Mouse (Mus musculus) left cerebral cortex, postnatal 4 days (tissue): Measurements from ENCODE around the gene Tenm4. TPM values are rescaled to one million over a fixed set of nuclear protein-coding genes. Genes with fewer than 3 reads are reported as not detected.

Experiments
- DNase-seq: peaks from one replicate; pipeline ENCODE4 v3.0.0-alpha.2; 2022
- intact Hi-C: fragments of 180-260 bp; cut with DNase I; formaldehyde crosslinking; loops from one replicate; pipeline ENCODE4 v1.15.1; 2025
- total RNA-seq, 2 experiments: library from RNA; stranded (reverse); gene quantifications; 2 replicates each; pipeline ENCODE4 v1.2.3; 2021

Gene Tenm4
- total RNA-seq = 100 to 1,000 TPM in 1 of 2 experiments, 10 to 100 TPM in 1; 98.0 to 123 TPM

- intact Hi-C loops = no loop called here
- no peak for DNase-seq
These were observed at the start of gene Tenm4 for GRCm38 (mm10) chr7:96170924-96171595. Tenm4 (plus strand) TSS chr7:96171246.

DNA sequence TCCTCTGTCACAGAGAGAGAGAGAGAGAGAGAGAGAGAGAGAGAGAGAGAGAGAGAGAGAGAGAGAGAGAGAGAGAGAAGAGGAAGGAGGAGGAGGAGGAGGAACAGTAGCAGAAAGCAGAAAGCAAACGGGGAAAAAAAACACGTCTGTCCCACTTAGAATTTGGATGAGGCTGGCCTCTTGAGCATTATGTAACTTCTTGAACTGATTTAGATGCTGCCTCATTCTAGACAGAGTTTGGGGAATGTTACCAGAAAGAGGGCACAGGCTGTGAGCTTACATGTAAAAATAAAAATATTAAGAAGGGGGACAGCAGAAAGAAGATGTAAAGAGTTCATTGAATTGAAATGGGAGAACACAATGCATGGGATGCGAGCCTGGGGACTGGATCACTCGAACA is 40.3 kb upstream of the Tenm4 start:
- DNase-seq = no peak
- intact Hi-C loops = no loop called here

DNA sequence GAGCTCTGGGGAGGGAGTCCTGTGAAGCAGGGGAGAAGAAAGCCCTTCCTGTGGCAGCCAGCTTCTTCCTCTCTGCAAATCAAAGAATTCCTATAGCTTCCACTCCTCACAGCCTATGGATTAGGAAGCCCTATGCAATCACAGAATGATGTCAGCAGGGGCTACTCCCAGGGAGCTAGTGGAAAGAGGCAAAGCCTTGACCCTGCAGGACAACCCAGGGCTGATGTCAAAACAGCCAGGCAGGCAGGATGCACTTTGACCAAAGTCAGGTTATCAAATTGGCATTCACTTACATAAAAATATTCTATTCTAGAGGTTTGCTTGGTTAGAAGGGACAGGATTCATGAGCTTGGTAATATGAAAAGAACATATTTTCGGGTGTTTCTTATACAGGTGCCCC is 39.9 kb upstream of the Tenm4 start:
- intact Hi-C loops = no loop called here
- DNase-seq = no peak

DNA sequence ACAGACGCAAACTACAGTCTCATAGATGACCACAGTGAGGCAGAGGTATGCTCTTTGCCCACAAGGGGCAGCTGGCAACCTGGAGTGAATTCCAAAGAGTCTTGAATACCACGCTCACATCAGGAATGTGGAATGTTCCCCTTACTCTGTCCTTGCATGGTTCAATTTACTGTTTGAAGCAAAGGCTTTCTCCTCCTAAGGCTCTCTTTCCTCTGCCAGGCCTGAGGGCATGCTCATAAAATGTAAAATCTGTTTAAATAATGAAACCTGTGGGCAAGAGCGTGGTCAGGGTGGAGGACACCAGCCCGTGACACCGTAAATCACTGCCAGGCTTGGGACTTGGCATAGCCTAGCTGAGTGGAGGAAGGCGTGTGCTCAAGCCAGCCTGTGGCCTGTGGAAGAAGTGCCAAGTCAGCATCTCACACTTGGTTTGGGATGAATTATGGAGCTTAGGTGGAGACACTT is 34.5 kb upstream of the Tenm4 start:
- intact Hi-C loops = no loop called here
- DNase-seq = no peak

GRCm38 (mm10) chr7:96141876-96142275 is 29.2 kb upstream of the Tenm4 start:
- no peak for DNase-seq
- intact Hi-C loops = no loop called here

DNA sequence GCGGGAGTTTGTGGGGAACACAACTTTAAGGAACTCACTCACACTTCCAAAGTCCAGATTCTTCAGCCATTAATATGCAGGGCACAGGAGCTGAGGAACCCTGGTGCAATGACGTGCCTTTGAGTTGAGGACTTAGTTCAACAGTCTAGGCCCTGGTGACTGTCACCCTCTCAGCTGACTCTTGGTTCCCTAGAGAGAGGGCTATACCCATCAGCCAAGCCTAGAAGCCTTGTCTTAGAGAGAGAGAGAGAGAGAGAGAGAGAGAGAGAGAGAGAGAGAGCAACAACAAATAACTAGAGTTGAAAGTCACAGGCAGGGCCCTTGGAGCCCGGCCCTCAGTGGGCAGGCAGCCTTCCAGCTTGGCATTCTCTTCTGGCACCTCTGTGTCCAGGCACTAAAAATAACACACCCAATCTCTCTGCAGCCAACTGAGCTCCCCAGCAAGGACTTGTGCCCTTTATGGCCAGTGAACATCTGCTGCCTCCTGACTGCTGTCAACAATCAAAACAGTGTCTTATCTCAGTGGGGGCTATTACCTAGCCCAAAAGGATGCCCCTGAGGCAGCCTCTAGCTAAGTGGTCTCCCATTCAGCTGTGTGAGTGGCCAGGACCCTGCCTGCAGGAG is 28.0 kb upstream of the Tenm4 start:
- peak; percentile 76 for DNase-seq
- intact Hi-C loops = no loop called here

DNA sequence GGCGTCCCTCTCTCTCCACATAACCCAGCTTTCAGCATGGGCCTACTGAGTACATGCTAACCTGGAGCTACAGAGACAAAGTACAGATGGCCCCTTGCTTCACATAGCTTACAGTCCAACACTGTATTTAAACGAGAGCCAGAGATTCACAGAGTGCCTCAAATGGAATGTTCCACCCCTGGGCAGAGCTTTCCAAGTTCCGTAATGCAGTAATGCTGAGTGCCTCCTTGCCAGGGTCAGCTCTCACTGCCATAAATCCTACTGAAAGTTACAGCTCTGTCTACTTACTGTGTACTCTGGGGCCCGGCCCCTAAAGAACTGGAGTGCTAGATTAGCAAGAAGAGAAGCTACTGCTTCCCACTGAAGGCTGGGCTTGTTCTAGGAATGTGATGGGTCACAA is 23.6 kb upstream of the Tenm4 start:
- no peak for DNase-seq
- intact Hi-C loops = no loop called here

GRCm38 (mm10) chr7:96148191-96148590 is 22.9 kb upstream of the Tenm4 start:
- no peak for DNase-seq
- intact Hi-C loops = no loop called here

GRCm38 (mm10) chr7:96151277-96151676 is 19.8 kb upstream of the Tenm4 start:
- intact Hi-C loops = no loop called here
- peak; percentile 56 for DNase-seq

DNA sequence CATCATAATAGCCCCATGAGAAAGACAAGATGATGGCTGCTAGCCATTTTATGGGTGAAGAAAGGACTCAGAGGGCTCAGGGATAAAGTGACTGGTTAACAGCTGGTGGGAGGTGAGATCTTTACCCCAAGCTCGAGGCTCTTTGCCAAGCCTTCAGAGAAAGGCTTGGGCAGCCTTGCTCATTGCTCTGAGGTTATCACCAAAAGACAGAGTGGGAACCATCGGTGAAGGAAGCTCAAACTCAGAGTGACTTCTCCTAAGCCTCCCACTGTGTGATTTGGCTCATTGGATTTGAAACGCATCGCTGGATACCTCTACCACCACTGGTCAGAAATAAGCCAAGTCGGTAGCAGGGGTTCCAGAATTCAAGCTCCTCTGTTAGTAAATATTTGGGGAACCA is 19.1 kb upstream of the Tenm4 start:
- no peak for DNase-seq
- intact Hi-C loops = no loop called here

DNA sequence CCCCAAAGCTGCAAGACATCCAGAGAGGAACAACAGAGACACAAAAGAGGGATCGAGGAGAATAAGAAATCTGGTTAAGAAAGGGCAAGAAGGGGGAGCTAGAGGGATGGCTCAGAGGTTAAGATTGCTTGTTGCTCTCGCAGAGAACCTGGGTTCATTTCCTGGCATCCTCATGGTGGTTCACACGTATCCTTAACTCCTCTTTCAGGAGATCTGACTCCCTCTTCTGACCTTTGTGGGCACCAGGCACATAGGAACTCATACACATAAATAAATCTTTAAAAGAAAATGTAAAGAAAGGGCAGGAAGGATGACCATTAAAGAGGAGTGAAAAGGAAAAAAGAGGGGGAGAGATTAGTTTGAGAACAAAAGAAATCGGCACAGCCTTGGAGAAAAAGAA is 18.6 kb upstream of the Tenm4 start:
- DNase-seq = no peak
- intact Hi-C loops = no loop called here

DNA sequence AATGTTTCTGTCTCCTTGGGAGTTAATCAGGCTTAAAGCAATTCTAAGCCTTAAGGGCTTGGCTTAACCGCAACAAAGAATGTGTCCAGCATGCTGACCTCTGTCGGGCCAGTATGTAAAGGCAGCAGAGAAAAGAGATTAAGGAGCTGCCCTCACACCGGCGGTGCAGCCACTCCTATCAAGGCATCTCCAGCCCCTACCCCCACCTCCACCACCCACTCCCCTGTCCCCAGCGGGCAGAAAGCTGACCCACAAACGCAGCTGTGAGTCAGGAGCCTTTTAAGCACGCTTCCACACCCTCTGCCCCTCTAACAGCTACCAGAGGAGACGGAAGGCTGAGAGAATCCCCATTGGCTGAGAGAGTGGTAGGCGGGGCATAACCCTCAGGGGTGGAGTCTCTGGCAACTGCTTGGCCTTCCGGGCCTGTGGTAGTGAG is 18.1 kb upstream of the Tenm4 start:
- DNase-seq = peak; percentile 57
- intact Hi-C loops = no loop called here

DNA sequence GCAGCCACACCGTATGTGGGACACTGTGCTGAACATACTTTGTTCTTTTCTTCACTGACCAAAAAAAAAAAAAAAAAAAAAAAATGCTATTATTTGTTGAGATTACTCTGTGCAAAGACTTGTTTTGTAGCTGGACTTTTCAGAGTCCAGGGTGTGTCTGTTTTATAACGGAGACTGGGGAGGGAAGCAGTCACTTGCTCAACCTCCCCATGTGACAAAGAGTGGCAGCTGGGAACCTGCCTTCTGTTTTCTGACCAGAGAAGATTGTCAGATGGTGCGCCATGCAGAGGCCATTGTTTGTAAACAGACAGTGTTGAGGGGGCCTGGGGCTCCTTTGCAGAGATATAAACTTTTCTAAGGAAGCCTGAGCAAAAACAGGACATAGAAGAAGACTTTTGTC is 17.0 kb upstream of the Tenm4 start:
- intact Hi-C loops = no loop called here
- DNase-seq = no peak

- no peak for DNase-seq
- intact Hi-C loops = no loop called here
These were observed 14.4 kb upstream of the Tenm4 start for GRCm38 (mm10) chr7:96156481-96157255.

DNA sequence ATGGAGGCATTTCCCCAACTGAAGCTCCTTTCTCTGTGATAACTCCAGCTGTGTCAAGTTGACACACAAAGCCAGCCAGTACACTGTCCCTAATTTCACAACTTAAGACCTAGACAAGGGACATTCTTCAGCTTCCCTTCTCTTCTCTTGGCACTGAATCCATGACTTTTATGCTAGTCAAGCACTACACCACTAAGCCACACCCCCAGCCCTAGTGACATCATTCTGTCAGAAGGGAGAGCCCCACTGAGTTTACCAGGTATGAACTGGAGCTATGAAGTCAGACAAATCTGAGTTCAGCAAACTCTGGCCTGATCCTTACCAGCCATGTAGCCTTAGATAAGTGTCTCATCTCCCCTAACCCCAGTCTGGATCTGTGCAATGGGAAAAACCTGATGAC is 6.9 kb upstream of the Tenm4 start:
- DNase-seq = no peak
- intact Hi-C loops = no loop called here

GRCm38 (mm10) chr7:96168921-96169320 is 2.1 kb upstream of the Tenm4 start:
- DNase-seq = peak; percentile 85
- intact Hi-C loops = no loop called here

DNA sequence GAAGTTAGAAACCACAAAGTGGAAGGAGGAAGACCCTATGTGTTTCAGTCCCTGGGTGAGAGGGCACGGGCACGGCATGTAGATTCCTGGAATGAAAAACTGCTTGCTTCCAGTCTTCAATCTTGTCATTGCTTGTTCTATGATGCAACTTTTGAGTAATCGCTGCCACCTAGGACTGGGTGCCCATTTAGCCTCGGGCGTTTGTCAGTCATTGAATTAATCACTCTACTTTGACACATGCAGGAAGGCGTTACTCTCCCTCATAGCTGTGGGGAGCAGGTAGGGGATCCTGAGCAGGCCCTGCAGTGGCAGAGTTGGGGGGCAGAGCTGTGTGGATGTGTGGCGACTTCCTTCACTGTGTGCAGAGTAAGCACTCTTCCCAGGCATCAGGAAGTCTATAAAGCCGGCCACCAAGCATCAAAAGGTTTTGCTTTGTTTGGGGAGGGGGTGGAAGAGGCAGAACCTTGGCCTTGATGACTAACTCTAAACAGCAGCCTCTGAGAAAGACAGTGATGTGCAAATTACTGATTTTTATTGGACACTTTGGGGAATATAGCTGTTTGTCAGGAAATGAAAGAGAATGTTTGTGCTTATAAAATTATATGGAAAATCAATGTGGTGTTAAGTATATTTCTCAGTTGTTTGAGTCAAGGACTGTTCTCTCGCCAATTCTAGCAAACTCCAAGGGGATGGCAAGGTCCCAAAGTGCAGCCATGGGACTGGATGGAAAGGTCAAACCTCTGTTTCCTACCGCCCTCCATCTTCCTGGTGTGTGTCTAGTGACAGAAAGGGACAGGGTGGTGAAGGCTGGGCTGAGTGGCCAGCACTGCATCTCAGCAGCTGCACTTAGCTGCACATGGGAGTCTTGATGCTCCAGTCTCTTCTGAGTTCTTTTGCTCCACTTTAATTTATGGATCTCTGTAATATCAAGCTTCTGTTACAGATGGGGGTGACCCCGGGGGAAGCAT is 834 bp downstream of the Tenm4 start:
- intact Hi-C loops = no loop called here
- DNase-seq = no peak

GRCm38 (mm10) chr7:96176781-96177180 is 5.7 kb downstream of the Tenm4 start:
- no peak for DNase-seq
- intact Hi-C loops = no loop called here

DNA sequence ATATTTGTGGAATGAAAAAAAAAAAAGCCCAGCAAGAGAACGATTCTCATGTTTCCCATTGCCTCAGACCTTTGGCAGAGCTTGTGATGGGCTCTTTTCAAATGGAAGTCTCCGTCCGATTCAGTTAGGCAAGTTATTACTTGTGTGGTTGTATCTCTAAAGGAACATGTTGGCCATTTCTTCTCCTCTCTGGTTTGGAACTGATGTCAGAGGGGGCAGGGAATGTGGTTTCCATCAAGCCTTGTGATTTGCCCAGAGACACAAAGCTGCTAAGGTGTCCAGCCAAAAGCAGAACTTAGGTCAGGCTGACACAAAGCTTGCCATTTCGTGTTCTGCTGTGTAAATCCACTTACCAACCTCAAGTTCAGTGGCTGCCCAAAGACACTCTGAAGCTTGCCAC is 10.7 kb downstream of the Tenm4 start:
- DNase-seq = no peak

DNA sequence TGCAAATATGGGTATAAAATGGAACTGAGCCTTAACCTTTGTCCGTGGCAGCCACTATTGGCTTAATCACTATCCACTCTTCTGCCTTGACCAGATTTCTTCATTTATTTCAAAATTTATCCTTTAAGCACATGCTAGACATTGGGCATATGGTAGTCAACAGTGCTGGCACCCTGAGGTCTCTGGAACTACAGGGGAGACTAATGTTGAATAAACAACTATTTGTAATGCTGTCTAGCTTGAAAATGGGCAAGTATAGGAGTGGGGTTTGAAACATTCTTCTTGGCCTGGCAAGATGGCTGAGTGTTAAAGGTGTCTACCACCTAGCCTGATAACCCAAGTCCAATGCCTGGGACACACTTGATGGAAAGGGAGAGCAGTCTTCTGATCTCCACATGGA is 12.1 kb downstream of the Tenm4 start:
- intact Hi-C loops = no loop called here
- no peak for DNase-seq

More for the DNA sequence above, 10.7 kb downstream of the Tenm4 start:
- intact Hi-C loops = no loop called here

DNA sequence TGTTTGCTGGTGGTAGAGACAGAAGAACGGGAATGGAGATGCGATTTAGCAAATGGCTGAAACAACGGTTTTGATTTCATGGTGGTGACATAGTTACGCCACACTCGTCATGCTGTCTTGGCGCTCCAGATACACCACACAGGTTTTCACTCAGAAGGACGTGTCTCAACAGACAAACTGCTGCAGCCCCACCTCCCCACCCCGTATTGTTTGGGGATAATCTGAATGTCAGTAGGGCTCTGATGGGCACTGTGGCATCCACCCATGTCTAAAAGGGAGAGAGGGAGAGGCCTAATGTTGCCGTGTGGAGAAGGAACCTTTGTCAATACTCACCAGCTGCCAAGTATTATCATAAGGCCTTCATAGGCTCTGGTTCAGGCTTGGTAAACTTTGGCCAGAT is 14.4 kb downstream of the Tenm4 start:
- DNase-seq = no peak
- intact Hi-C loops = no loop called here
